Mouse (Mus musculus) olfactory bulb, adult 2 months (tissue): ENCODE results near the gene 1700025G04Rik. TPM values are rescaled to one million over a fixed set of nuclear protein-coding genes. Genes with fewer than 3 reads are reported as not detected.
"Not testable (repeated sequence)": the region's sequence is repeated elsewhere in the genome, so short reads cannot be mapped to it uniquely, and the experiment has no call there.

ENCODE experiments used
- H3K27ac ChIP-seq: fragments of 200-500 bp; 2 replicates; pipeline ENCODE4 v1.5.1; 2012; ENCODE audit warnings: low read depth, low read length; ENCODE audit not compliant: insufficient read depth
- H3K4me1 ChIP-seq: fragments of 200-500 bp; 2 replicates; pipeline ENCODE4 v1.6.1; 2012; ENCODE audit warnings: low read length; ENCODE audit not compliant: control insufficient read depth, insufficient read depth
- H3K4me3 ChIP-seq: fragments of 200-500 bp; 2 replicates; pipeline ENCODE4 v1.5.1; 2012; ENCODE audit warnings: mild to moderate bottlenecking, low read depth, low read length, moderate library complexity; ENCODE audit not compliant: insufficient read depth
- CTCF ChIP-seq: fragments of 200-500 bp; IDR thresholded peaks from 2 replicates; pipeline ENCODE4 v1.5.1; 2012; ENCODE audit warnings: low read depth, mild to moderate bottlenecking, low read length, moderate library complexity; ENCODE audit not compliant: insufficient read depth
- POLR2A ChIP-seq: fragments of 200-500 bp; IDR thresholded peaks from 2 replicates; pipeline ENCODE4 v1.6.1; 2012; ENCODE audit warnings: mild to moderate bottlenecking, low read depth, low read length, moderate library complexity; ENCODE audit not compliant: insufficient read depth
- WGBS: fragments of 180-500 bp; shearing (Covaris S2); methylation state at CpG from one replicate; pipeline ENCODE4 v1.1.7; 2018; 5-methylcytosine and 5-hydroxymethylcytosine counted together
- polyA plus RNA-seq: library from polyadenylated mRNA; stranded (reverse); fragments of >200 nt; gene quantifications from 2 replicates; pipeline ENCODE4 v1.2.4, GENCODE M21; 2012; ENCODE audit warnings: low replicate concordance; ENCODE audit not compliant: missing spikeins, insufficient read depth, insufficient read length

Gene 1700025G04Rik
- polyA plus RNA-seq, 1 experiment, result not detected

GRCm38 (mm10) chr1:151845926-151846782 lies 243.8 kb downstream of the 1700025G04Rik start:
- peaks cover 6% of the 10 kb centered on the region; the same call in 1 of the 2 replicates for H3K4me1 ChIP-seq
- H3K27ac ChIP-seq, result peak overlapping the region; percentile 8; the same call in 1 of the 2 replicates
- H3K4me3 ChIP-seq, result no peak overlapping the region
- TF ChIP-seq CTCF (no peak), POLR2A (no peak)
- WGBS, result 63% methylated on average over 19 of the region's 19 CpGs

- Histone ChIP-seq H3K4me3 (no peak overlapping the region), H3K27ac (peak overlapping the region; percentile 8; the same call in 1 of the 2 replicates), H3K4me1 (peaks cover 6% of the 10 kb centered on the region; the same call in 1 of the 2 replicates)
- no peak for TF ChIP-seq POLR2A
- TF ChIP-seq CTCF, result no peak
- 53% methylated on average over 17 of the region's 17 CpGs for WGBS
Measured at GRCm38 (mm10) chr1:151845252-151845832, 244.6 kb downstream of the 1700025G04Rik start.

GRCm38 (mm10) chr1:151840345-151840744 lies 249.6 kb downstream of the 1700025G04Rik start:
- 100% methylated on average over 1 of the region's 1 CpGs for WGBS
- H3K4me1 ChIP-seq, H3K4me3 ChIP-seq, H3K27ac ChIP-seq: not testable (repeated sequence)

- 92% methylated on average over 4 of the region's 4 CpGs for WGBS
- Histone ChIP-seq H3K4me1 (no peaks in the 10 kb centered on the region), H3K4me3 (no peak overlapping the region), H3K27ac (no peak overlapping the region)
- TF ChIP-seq POLR2A (no peak), CTCF (no peak)
Measured at GRCm38 (mm10) chr1:151835261-151835660, 254.7 kb downstream of the 1700025G04Rik start.

GRCm38 (mm10) chr1:151831791-151832190 lies 258.1 kb downstream of the 1700025G04Rik start:
- Histone ChIP-seq H3K4me3 (no peak overlapping the region), H3K4me1 (no peaks in the 10 kb centered on the region), H3K27ac (no peak overlapping the region)
- TF ChIP-seq POLR2A (no peak), CTCF (no peak)
- WGBS, result 82% methylated on average over 3 of the region's 3 CpGs

- WGBS, result 50% methylated on average over 7 of the region's 7 CpGs
- no peak overlapping the region for H3K27ac ChIP-seq
- no peak for TF ChIP-seq CTCF
- no peak for TF ChIP-seq POLR2A
Measured at GRCm38 (mm10) chr1:151825065-151825464, 264.9 kb downstream of the 1700025G04Rik start.

GRCm38 (mm10) chr1:151820457-151820856 lies 269.5 kb downstream of the 1700025G04Rik start:
- no peaks in the 10 kb centered on the region for H3K4me1 ChIP-seq

More at GRCm38 (mm10) chr1:151825065-151825464, 264.9 kb downstream of the 1700025G04Rik start:
- Histone ChIP-seq H3K4me1 (no peaks in the 10 kb centered on the region), H3K4me3 (no peak overlapping the region)

GRCm38 (mm10) chr1:151819190-151819589 lies 270.7 kb downstream of the 1700025G04Rik start:
- no peak for TF ChIP-seq CTCF
- 92% methylated on average over 7 of the region's 7 CpGs for WGBS
- no peak overlapping the region for H3K4me3 ChIP-seq
- H3K4me1 ChIP-seq, result no peaks in the 10 kb centered on the region
- H3K27ac ChIP-seq, result no peak overlapping the region

More at GRCm38 (mm10) chr1:151820457-151820856, 269.5 kb downstream of the 1700025G04Rik start:
- WGBS, result 12% methylated on average over 5 of the region's 5 CpGs
- H3K4me3 ChIP-seq, result no peak overlapping the region
- TF ChIP-seq CTCF (no peak), POLR2A (no peak)
- no peak overlapping the region for H3K27ac ChIP-seq

GRCm38 (mm10) chr1:151816051-151816450 lies 273.9 kb downstream of the 1700025G04Rik start:
- no peak overlapping the region for H3K27ac ChIP-seq
- TF ChIP-seq CTCF (no peak), POLR2A (no peak)
- no peaks in the 10 kb centered on the region for H3K4me1 ChIP-seq
- no peak overlapping the region for H3K4me3 ChIP-seq
- WGBS, result 94% methylated on average over 3 of the region's 3 CpGs
